Mouse (Mus musculus) frontal cortex, postnatal 14 days (tissue): ENCODE results near the gene Supt16.

Experiments
- DNase-seq, 2 experiments: peaks; one replicate each; pipeline ENCODE4 v3.0.0; 2022; ENCODE audit warnings: low spot score in 2 of 2

Supt16 gene

DNA sequence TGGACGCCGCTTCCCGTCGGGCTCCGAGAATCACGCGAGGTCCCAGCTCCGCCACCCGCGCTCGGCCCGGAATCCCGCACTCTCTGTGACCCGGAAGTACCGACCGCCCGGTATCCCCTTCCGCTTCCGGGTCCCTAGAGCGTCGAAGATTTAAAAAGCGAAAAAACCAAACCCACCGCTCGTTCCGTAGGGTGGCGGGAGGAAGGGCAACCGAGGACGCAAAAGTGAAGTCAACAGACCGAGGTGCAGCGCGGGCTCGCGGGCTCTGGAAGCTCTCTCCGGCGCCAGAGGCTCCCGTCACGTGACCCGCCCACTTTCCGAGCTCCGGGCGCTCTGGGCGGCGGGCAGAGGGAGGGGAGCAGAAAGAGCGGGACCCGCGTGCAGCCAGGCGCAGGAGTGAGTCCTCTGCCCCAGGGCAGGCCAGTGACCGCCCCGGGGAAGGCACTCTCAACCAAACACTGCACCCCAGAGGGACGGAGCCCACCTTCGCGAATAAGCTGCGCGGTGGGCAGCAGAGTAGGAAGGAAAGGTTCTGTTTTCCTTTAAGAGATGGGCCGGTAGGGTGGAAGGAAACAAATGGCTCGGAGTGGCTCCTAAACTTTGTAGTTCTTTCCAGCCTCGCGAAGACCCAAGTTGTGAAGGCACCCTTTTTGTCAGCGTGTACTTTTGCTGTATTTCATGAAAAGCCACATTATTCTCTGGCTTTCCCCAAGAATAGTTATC is at the start of gene Supt16:
Supt16 (minus strand) TSS at position 261 of the 723 bp plus-strand sequence.
- peak; percentile 68 to 70 for DNase-seq

- no peak for DNase-seq
These were observed 48.9 kb upstream of the Supt16 start for GRCm38 (mm10) chr14:52246129-52246528.

GRCm38 (mm10) chr14:52244690-52245042 is 47.5 kb upstream of the Supt16 start:
- DNase-seq = no peak

- DNase-seq = peak; percentile 97 to 98
These were observed 46.9 kb upstream of the Supt16 start for GRCm38 (mm10) chr14:52244041-52244689.

DNA sequence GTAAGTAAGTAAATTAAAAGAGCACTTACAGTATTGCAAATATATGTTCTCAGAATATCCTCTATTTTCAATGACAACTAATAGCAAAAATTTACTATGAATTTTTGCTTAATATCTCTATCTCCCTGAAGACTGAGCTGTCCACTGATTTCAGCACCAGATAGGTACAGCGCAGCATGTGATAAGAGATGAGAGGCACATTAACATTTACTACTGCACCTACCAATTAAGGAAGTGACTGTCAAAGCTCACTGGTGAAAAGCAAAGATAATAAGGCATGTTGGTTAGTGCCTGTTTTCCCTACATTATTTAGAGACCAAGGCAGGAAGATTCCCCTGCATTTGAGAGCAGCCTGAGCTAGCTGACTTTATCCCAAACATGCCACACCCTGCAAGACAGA is 39.0 kb upstream of the Supt16 start:
- DNase-seq = no peak

DNA sequence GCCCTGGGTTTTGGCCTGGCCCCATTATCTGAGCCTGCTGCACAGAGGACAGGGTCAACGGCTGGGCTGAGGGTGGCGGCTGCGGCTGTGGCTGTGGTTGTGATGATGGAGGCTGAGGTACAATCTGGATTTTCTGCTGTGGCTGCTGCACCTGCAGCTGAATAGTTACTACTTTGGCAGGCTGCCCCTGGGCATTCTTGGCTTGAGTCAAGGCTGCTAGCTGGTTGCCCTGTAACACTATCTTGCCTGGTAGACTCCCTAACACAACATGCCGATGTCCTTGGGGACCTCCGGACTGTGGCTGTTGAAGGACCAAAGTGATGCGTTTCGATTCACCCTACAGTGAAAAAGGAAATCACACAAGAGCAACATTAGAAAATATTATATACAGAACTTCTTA is 37.9 kb upstream of the Supt16 start:
- no peak for DNase-seq

DNA sequence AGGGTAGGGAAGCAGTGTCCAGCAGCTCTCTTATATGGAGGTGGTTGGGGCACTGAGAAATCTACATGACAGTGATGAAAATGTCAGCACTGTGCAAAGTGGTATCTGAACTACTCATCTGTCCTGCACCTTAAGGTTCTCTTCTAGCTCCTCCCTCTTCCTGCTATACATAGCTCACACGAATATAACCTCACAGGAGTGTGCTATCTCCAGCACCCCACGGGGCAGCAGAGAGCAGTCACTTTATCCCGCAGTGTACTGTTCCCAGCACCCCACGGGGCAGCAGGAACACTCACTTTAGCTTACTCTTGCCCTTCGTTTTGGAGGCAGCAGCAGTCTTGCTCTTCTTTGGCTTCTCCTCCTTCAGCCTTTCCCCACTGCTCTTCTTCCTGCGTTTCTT is 35.0 kb upstream of the Supt16 start:
- no peak for DNase-seq

GRCm38 (mm10) chr14:52225972-52226371 is 28.8 kb upstream of the Supt16 start:
- DNase-seq = no peak

GRCm38 (mm10) chr14:52217261-52217660 is 20.0 kb upstream of the Supt16 start:
- no peak for DNase-seq

DNA sequence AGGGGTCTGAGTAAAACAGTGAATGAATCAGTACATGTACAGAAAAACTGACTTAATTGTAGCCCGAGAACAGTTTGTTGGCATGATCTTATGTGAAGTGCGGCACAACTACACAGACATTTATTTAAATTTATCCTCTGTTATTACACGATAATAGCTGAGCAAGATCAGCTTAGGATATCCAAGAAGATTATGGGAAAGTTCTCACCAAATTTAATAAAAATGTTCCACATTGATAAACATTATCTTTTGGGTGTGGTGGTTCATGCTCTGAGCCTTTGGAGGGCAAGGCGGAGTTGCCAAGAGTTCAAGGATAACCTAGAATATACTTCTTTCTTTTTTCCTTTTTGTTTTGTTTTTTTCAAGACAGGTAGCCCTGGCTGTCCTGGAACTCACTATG is 2.2 kb upstream of the Supt16 start:
- DNase-seq = no peak

DNA sequence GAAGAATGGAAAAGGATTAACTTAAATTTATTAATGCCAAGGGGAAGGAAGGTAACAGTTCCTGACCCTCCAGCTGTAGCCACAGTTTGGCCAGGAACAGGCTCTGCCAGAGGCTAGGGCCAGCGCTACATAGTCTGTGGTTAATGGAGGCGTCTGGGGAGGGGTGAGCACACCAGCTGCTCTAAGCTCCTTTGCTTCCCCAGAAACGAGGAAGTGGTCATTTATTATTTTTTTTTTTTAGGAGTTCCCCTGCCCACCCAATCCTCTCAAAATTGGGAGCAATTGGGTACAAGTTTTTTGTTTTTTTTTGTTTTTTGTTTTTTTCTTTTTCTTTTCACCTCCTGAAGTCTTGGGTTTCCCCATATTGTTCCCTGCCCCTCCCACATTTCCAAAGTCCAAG is 925 bp upstream of the Supt16 start:
- DNase-seq = no peak

- peak in 1 of 2 experiments; percentile 6 for DNase-seq
These were observed 723 bp downstream of the Supt16 start for GRCm38 (mm10) chr14:52196230-52197155.

DNA sequence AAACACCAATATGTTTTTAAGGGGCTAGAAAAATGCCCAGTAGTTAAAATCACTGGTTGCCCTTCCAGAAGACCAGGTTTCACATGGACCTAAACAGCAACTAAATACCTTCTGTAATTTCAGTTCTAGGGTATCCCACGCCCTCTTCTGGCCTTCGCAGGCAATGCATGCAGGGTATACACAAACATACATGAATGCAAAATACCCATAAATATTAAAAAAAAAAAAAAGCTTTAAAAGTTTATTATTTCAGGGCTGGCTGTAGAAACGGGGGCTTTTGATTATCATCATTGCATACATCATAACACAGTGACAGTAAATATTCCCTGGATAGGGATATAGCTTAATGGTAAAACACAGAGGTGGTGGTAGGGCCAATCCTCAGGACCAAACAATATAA is 1.5 kb downstream of the Supt16 start:
- no peak for DNase-seq

DNA sequence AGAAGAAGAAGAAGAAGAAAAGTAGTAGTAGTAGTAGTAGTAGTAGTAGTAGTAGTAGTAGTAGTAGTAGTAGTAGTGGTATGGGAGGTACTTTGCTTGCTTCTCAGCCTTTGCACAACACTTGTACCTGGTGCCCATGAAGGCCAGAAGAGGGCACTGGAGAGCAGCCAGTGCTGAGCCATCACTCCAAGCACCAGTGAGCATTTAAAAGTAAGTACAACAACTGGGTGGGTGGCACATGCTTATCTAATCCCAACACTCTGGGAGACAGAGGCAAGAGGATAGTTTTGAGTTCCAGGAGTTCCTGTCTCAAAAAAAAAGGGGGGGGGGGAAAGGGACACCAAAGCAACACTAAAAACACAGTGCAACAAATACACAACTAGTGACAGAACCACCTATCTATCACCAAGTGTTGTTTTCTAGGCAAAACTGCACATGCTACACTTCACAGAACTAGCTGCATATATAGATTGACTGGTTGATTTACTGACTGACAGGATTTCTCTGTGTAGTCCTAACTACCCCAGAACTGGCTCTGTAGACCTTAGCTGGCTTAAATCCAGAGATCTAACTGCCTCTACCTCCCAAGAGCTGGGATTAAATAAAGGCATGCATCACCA is 6.4 kb downstream of the Supt16 start:
- no peak for DNase-seq

DNA sequence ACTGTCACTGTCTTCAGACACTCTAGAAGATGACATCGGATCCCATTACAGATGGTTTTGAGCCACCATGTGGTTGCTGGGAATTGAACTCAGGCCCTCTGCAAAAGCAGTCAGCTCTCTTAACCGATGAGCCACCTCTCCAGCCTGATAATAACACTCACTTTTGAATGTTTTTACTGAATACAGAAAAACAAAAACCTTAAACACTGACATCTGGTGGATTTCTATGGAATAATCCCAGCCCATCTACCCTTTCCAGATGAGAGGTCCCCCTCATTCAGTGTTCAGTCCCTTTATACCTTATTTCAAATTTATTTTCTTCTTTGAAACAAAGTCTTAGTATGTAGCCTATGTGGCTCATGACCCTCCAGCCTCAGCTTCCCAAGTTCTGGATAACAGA is 7.7 kb downstream of the Supt16 start:
- DNase-seq = no peak

GRCm38 (mm10) chr14:52188788-52189187 is 8.4 kb downstream of the Supt16 start:
- DNase-seq = no peak

- no peak for DNase-seq
These were observed 30.6 kb downstream of the Supt16 start for GRCm38 (mm10) chr14:52166571-52166970.

- no peak for DNase-seq
These were observed 36.3 kb downstream of the Supt16 start for GRCm38 (mm10) chr14:52160911-52161310.

GRCm38 (mm10) chr14:52155008-52155407 is 42.2 kb downstream of the Supt16 start:
- DNase-seq = no peak

DNA sequence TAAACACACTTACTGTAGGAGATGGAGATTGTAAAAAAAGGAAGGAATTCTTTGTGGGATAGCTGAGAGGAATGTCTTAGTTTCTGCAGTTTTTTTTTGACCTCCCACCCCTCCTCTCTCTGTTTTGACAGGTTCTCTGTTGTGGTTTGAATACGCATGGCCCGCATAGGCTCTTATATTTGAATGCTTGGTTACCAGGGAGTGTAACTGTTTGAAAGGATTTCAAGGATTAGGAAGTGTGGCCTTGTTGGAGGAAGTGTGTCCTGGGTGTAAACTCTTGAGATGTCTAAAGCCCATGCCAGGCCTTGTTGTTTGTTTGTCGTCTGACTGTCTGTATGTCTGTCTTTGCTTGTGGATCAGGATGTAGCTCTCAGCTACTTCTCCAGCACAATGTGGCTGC is 44.6 kb downstream of the Supt16 start:
- no peak for DNase-seq

DNA sequence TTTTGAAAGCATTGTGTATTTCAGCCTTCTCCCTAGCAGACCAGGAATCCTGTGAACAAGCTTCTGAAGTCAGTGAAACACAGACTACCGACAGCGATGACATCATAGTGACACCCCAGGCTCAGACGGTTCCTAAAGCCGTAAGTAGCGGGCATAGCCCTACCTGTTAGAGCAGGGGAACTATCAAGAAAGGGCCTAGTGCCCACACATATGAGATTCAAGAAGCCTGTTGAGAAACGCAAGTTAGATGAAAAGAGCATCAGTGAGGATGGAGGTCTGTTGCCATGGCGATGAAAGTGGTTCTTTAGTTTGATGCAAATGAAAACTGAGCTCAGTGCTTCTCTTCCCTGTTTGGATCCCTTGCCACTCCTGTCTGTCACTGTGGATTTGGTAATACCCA is 45.0 kb downstream of the Supt16 start:
- DNase-seq = peak; percentile 17 to 25

GRCm38 (mm10) chr14:52149888-52150287 is 47.3 kb downstream of the Supt16 start:
- no peak for DNase-seq
